In the genomic region with DNA sequence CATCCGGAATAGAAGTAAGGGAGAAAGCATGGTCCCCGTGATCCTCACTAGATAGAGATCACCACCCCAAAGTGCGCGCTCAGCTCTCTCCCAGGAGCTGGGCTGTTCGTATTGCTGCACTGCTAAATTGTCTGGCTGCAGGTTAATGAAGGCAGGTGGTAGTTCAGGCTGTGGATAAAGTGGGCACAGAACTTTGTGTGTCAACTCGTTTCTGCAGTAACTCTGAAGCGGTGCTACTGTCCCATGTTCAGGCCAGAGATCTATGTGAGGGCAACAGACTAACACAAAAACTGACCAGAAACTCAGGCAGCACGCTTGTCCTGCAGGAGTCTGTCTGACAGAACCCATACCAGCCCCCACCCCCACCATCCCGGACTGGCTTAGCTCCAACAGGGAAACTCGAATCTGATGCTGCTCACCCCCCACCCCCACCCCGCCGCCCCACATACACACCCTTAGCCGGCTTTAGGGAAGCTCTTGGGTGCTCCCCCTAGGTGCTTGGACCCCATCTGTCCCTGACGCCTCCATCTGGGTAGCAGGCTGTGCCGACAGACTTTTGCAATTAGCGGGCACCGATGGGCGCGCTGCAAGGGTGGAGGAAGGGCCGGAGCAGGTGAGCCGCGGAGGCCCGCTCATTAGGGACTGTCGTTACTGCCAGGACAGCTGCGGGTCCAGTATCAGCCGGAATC, we compare ENCODE assay signal across 15 mouse cellular contexts. TPM values are rescaled to one million over a fixed set of nuclear protein-coding genes. Genes with fewer than 3 reads are reported as not detected.
DNase-seq lines count a peak whose midpoint lies in the region; ATAC-seq and TF ChIP-seq lines count a peak whose summit lies in the region.
"Had no signal": no experiment of that assay in that cellular context is flagged by ENCODE, and none has a peak within 500 bp of the region (broad histone marks: within the 10 kb centered on the region; RNA-seq: fewer than 3 reads in every experiment).

No protein-coding gene starts in this region.

- peak overlapping the region; percentile 26; the same call in 1 of the 2 replicates for H3K4me2 ChIP-seq in forebrain, postnatal 0 days (ENCODE audit: low read depth)
- peak overlapping the region; percentile 23; the same call in 1 of the 2 replicates for H3K4me2 ChIP-seq in limb, embryonic 13.5 days (replicated peaks)
- H3K4me2 ChIP-seq in stomach, postnatal 0 days (replicated peaks; ENCODE audit: low read depth): no peak overlapping the region
- H3K4me2 ChIP-seq: kidney, embryonic 15.5 days; liver, embryonic 11.5 days had no signal

- H3K9me3 ChIP-seq in forebrain, postnatal 0 days (ENCODE audit: low read length): no peaks in the 10 kb centered on the region
- H3K9me3 ChIP-seq in limb, embryonic 13.5 days: no peaks in the 10 kb centered on the region
- H3K9me3 ChIP-seq in stomach, postnatal 0 days (ENCODE audit: control insufficient read depth, low read length): no peaks in the 10 kb centered on the region
- no peaks in the 10 kb centered on the region for H3K9me3 ChIP-seq in heart, embryonic 10.5 days
- H3K9me3 ChIP-seq: kidney, embryonic 15.5 days had no signal

- H3K27ac ChIP-seq in liver, adult 2 months (replicated peaks; ENCODE audit: insufficient read depth, low read depth, low read length): no peak overlapping the region
- no peak overlapping the region for H3K27ac ChIP-seq in forebrain, postnatal 0 days (ENCODE audit: low read depth, low read length)
- no peak overlapping the region for H3K27ac ChIP-seq in limb, embryonic 13.5 days
- H3K27ac ChIP-seq in stomach, postnatal 0 days (replicated peaks): no peak overlapping the region
- no peak overlapping the region for H3K27ac ChIP-seq in heart, embryonic 10.5 days
- H3K27ac ChIP-seq: kidney, embryonic 15.5 days had no signal

- DNase-seq in liver, adult 2 months (ENCODE audit: extremely low read depth, low read depth, low spot score): no peak
- no peak for DNase-seq in liver
- DNase-seq in forebrain, postnatal 0 days: no peak
- peak; percentile 7 for DNase-seq in stomach, postnatal 0 days (ENCODE audit: low spot score)
- no peak for DNase-seq in heart, embryonic 10.5 days (ENCODE audit: low spot score)
- DNase-seq in embryo, embryonic 9.5 days (ENCODE audit: extremely low spot score): no peak
- no peak for DNase-seq in adrenal gland, postnatal 36 days
- DNase-seq: B cell, adult 2 months; heart, postnatal 10 days; thymus, postnatal 25 days had no signal

- TF ChIP-seq EP300 in stomach, postnatal 0 days (optimal IDR thresholded peaks at IDR 0.05): no peak

- peak overlapping the region; percentile 15; the same call in 1 of the 2 replicates for H3K9ac ChIP-seq in liver, adult 2 months (ENCODE audit: low read depth, low read length)
- no peak overlapping the region for H3K9ac ChIP-seq in forebrain, postnatal 0 days
- no peak overlapping the region for H3K9ac ChIP-seq in limb, embryonic 13.5 days
- H3K9ac ChIP-seq in stomach, postnatal 0 days (ENCODE audit: low read length): no peak overlapping the region
- H3K9ac ChIP-seq: kidney, embryonic 15.5 days had no signal

- 0 out of 2 replicates have a peak, but pooled peaks have one; percentile 1 for ATAC-seq in forebrain, postnatal 0 days
- no peak for ATAC-seq in limb, embryonic 13.5 days (ENCODE audit: low FRiP score, low read depth)
- ATAC-seq in stomach, postnatal 0 days (ENCODE audit: low FRiP score, low TSS enrichment): no peak
- ATAC-seq: activated CD4-positive, CD25-positive, alpha-beta regulatory T cell, adult 4 months had no signal

- no peaks in the 10 kb centered on the region for H3K79me2 ChIP-seq in liver, adult 2 months (ENCODE audit: control insufficient read depth, insufficient read depth, low read length)

- H3K27me3 ChIP-seq in liver, adult 2 months (ENCODE audit: control insufficient read depth, insufficient read depth, low read length): peaks cover 16% of the 10 kb centered on the region
- H3K27me3 ChIP-seq in forebrain, postnatal 0 days (ENCODE audit: insufficient read depth, low read length): peaks cover 75% of the 10 kb centered on the region
- peaks cover 100% of the 10 kb centered on the region for H3K27me3 ChIP-seq in limb, embryonic 13.5 days
- H3K27me3 ChIP-seq in stomach, postnatal 0 days (ENCODE audit: control insufficient read depth, insufficient read depth, low read length): peaks cover 33% of the 10 kb centered on the region
- peaks cover 100% of the 10 kb centered on the region for H3K27me3 ChIP-seq in heart, embryonic 10.5 days (ENCODE audit: insufficient read depth, poor library complexity, severe bottlenecking)

- peak overlapping the region; percentile 31; the same call in 1 of the 2 replicates for H3K4me3 ChIP-seq in liver, adult 2 months (ENCODE audit: insufficient read depth, low read depth, low read length)
- H3K4me3 ChIP-seq in forebrain, postnatal 0 days (ENCODE audit: low read depth, low read length): no peak overlapping the region
- H3K4me3 ChIP-seq in limb, embryonic 13.5 days: peak overlapping the region; percentile 7; the same call in 1 of the 2 replicates
- H3K4me3 ChIP-seq in stomach, postnatal 0 days (ENCODE audit: low read depth, low read length): no peak overlapping the region; the same call in 1 of the 2 replicates
- H3K4me3 ChIP-seq in heart, embryonic 10.5 days: no peak overlapping the region
- H3K4me3 ChIP-seq: kidney, embryonic 15.5 days had no signal

- H3K36me3 ChIP-seq in liver, adult 2 months (ENCODE audit: control insufficient read depth, insufficient read depth, low read length): no peaks in the 10 kb centered on the region
- H3K36me3 ChIP-seq in forebrain, postnatal 0 days (ENCODE audit: insufficient read depth): no peaks in the 10 kb centered on the region
- H3K36me3 ChIP-seq in limb, embryonic 13.5 days: no peaks in the 10 kb centered on the region
- H3K36me3 ChIP-seq in stomach, postnatal 0 days (ENCODE audit: control insufficient read depth, insufficient read depth, low read length): no peaks in the 10 kb centered on the region
- no peaks in the 10 kb centered on the region for H3K36me3 ChIP-seq in heart, embryonic 10.5 days
- H3K36me3 ChIP-seq: kidney, embryonic 15.5 days had no signal

- no peak for TF ChIP-seq CTCF in liver, adult 2 months (IDR thresholded peaks at IDR 0.05; ENCODE audit: low read depth, low read length)
- TF ChIP-seq CTCF in forebrain, postnatal 0 days (IDR thresholded peaks at IDR 0.05; ENCODE audit: low read depth): no peak
- no peak for TF ChIP-seq CTCF in stomach, postnatal 0 days (IDR thresholded peaks at IDR 0.05; ENCODE audit: low read depth)

- no peak for TF ChIP-seq POLR2A in liver, adult 2 months (IDR thresholded peaks at IDR 0.05; ENCODE audit: extremely low read depth, insufficient read depth, low read length)

- 19% methylated on average over 26 of the region's 26 CpGs for WGBS in liver, adult 2 months
- WGBS in forebrain, postnatal 0 days: 9% methylated on average over 26 of the region's 26 CpGs
- WGBS in limb, embryonic 13.5 days: 3% methylated on average over 26 of the region's 26 CpGs
- 8% methylated on average over 26 of the region's 26 CpGs for WGBS in stomach, postnatal 0 days
- 4% methylated on average over 26 of the region's 26 CpGs for WGBS in heart, embryonic 10.5 days

- H3K4me1 ChIP-seq in liver, adult 2 months (ENCODE audit: control insufficient read depth, insufficient read depth, low read length): peaks cover 3% of the 10 kb centered on the region; the same call in 1 of the 2 replicates
- no peaks in the 10 kb centered on the region; the same call in 1 of the 2 replicates for H3K4me1 ChIP-seq in forebrain, postnatal 0 days (ENCODE audit: insufficient read depth)
- peaks cover 16% of the 10 kb centered on the region for H3K4me1 ChIP-seq in limb, embryonic 13.5 days
- H3K4me1 ChIP-seq in stomach, postnatal 0 days (replicated peaks; ENCODE audit: control insufficient read depth, insufficient read depth): no peaks in the 10 kb centered on the region
- peaks cover 13% of the 10 kb centered on the region for H3K4me1 ChIP-seq in heart, embryonic 10.5 days

RNA-seq across cellular contexts. Expression of a gene that starts 6.7 kb away (rescaled TPM):
- not detected in 2 replicates for total RNA-seq in liver, adult 2 months (2014; rRNA removed)
- polyA plus RNA-seq in liver, adult 2 months (2012; rRNA removed): not detected in 2 replicates
- total RNA-seq in forebrain, postnatal 0 days (2014; rRNA removed): 32.8 and 41.0 TPM in 2 replicates
- 11.6 and 14.7 TPM in 2 replicates for polyA plus RNA-seq in forebrain, postnatal 0 days (2015; fragmentation: Nextera tagmentation; extraction: Ambion mirVana)
- polyA plus RNA-seq in limb, embryonic 13.5 days (2015; fragmentation: Nextera tagmentation; extraction: Ambion mirVana): not detected in 2 replicates
- not detected in 2 replicates for polyA plus RNA-seq in stomach, postnatal 0 days (2015; fragmentation: Nextera tagmentation; extraction: Ambion mirVana)
- polyA plus RNA-seq in heart, embryonic 10.5 days (2016; fragmentation: Nextera tagmentation; extraction: Ambion mirVana): not detected in 2 replicates
- total RNA-seq in adrenal gland, postnatal 36 days (2021): not detected
- total RNA-seq: granulocyte monocyte progenitor cell, adult 5-6 weeks; heart, postnatal 10 days had no signal
- polyA plus RNA-seq: activated CD4-positive, CD25-positive, alpha-beta regulatory T cell, adult 4 months; kidney, embryonic 15.5 days; liver, embryonic 11.5 days had no signal

RNA-seq across cellular contexts. Expression of a gene that starts 37.6 kb away (rescaled TPM):
- total RNA-seq in liver, adult 2 months (2014; rRNA removed): 0.34 and 0.55 TPM in 2 replicates
- 2.1 and 2.4 TPM in 2 replicates for polyA plus RNA-seq in liver, adult 2 months (2012; rRNA removed)
- total RNA-seq in forebrain, postnatal 0 days (2014; rRNA removed): 103 and 130 TPM in 2 replicates
- polyA plus RNA-seq in forebrain, postnatal 0 days (2015; fragmentation: Nextera tagmentation; extraction: Ambion mirVana): 127 and 138 TPM in 2 replicates
- 0.09 and 0.22 TPM in 2 replicates for polyA plus RNA-seq in limb, embryonic 13.5 days (2015; fragmentation: Nextera tagmentation; extraction: Ambion mirVana)
- polyA plus RNA-seq in stomach, postnatal 0 days (2015; fragmentation: Nextera tagmentation; extraction: Ambion mirVana): 0.04 and 0.06 TPM in 2 replicates
- polyA plus RNA-seq in heart, embryonic 10.5 days (2016; fragmentation: Nextera tagmentation; extraction: Ambion mirVana): 0.10 and 0.21 TPM in 2 replicates
- total RNA-seq in adrenal gland, postnatal 36 days (2021): under 1 TPM; 0.36 to 0.50 TPM
- total RNA-seq: granulocyte monocyte progenitor cell, adult 5-6 weeks; heart, postnatal 10 days had no signal
- polyA plus RNA-seq: activated CD4-positive, CD25-positive, alpha-beta regulatory T cell, adult 4 months; liver, embryonic 11.5 days had no signal

Comparison
In these comparisons a context has a peak if more than half of its experiments do, and no peak if none do; other contexts are left out.
1. H3K4me3 ChIP-seq: peak in liver, adult 2 months (single experiment) and limb, embryonic 13.5 days (single experiment); none in forebrain, postnatal 0 days (single experiment), stomach, postnatal 0 days (single experiment) and heart, embryonic 10.5 days (single experiment).
2. RNA of a gene that starts 6.7 kb away (polyA plus RNA-seq): 11.6 to 14.7 TPM in forebrain, postnatal 0 days; not detected in liver, adult 2 months, not detected in limb, embryonic 13.5 days, not detected in stomach, postnatal 0 days and not detected in heart, embryonic 10.5 days; every median in the first group is over 10 times any median in the second.
3. RNA of a gene that starts 37.6 kb away (polyA plus RNA-seq): 127 to 138 TPM in forebrain, postnatal 0 days; 2.1 to 2.4 TPM in liver, adult 2 months, 0.10 to 0.21 TPM in heart, embryonic 10.5 days, 0.09 to 0.22 TPM in limb, embryonic 13.5 days and 0.04 to 0.06 TPM in stomach, postnatal 0 days; every median in the first group is over 10 times any median in the second.